Mouse (Mus musculus) cerebellum, adult 2 months (tissue): Measurements from ENCODE around the gene B9d1.

ENCODE experiments used
- CTCF ChIP-seq: fragments of 200-500 bp; IDR thresholded peaks from 2 replicates; pipeline ENCODE4 v1.5.1; 2011; ENCODE audit warnings: low read depth, mild to moderate bottlenecking, control low read depth, low read length, moderate library complexity, borderline replicate concordance; ENCODE audit not compliant: insufficient read depth
- POLR2A ChIP-seq: fragments of 200-500 bp; IDR thresholded peaks from 2 replicates; pipeline ENCODE4 v1.6.1; 2011; ENCODE audit warnings: low read length, control low read depth, borderline replicate concordance; ENCODE audit not compliant: insufficient read depth

- TF ChIP-seq POLR2A (no peak), CTCF (peak; percentile 38; the same call in 1 of the 2 replicates)
These were observed 10.0 kb downstream of the B9d1 start for GRCm38 (mm10) chr11:61514953-61515352.
